Mouse (Mus musculus) CH12.LX (cell line): Measurements from ENCODE around the gene Scaf11.

Experiments
- CHD2 ChIP-seq: IDR thresholded peaks from 2 replicates; pipeline ENCODE4 v1.6.1; 2011; ENCODE audit warnings: low read length, improper control_type of control experiment
- CTCF ChIP-seq, 2 experiments: IDR thresholded peaks in 1 of 2; conservative IDR thresholded peaks in 1 of 2; 2 replicates each; pipeline ENCODE4 v1.5.1; 2011 to 2012; ENCODE audit warnings: low read depth in 2 of 2, low read length in 2 of 2, improper control_type of control experiment in 1 of 2, inconsistent platforms in 1 of 2, mild to moderate bottlenecking in 1 of 2, moderate library complexity in 1 of 2
- EP300 ChIP-seq: IDR thresholded peaks from 2 replicates; pipeline ENCODE4 v1.6.1; 2011; ENCODE audit warnings: low read length, improper control_type of control experiment
- MAX ChIP-seq: IDR thresholded peaks from 2 replicates; pipeline ENCODE4 v1.6.1; 2011; ENCODE audit warnings: low read length, improper control_type of control experiment
- MEF2A ChIP-seq: IDR thresholded peaks from 2 replicates; pipeline ENCODE4 v1.6.1; 2014; ENCODE audit warnings: low read depth, mild to moderate bottlenecking, inconsistent platforms, low read length, improper control_type of control experiment, borderline replicate concordance
- PAX5 ChIP-seq: IDR thresholded peaks from 2 replicates; pipeline ENCODE4 v1.6.1; 2012; ENCODE audit warnings: low read length, inconsistent platforms, mixed read lengths
- POLR2A ChIP-seq: IDR thresholded peaks from 2 replicates; pipeline ENCODE4 v1.6.1; 2011; ENCODE audit warnings: low read depth, mild to moderate bottlenecking, improper control_type of control experiment, low read length
- POLR2AphosphoS2 ChIP-seq: IDR thresholded peaks from 2 replicates; pipeline ENCODE4 v1.6.1; 2011; ENCODE audit warnings: low read depth, low read length, improper control_type of control experiment
- RCOR1 ChIP-seq: conservative IDR thresholded peaks from 2 replicates; pipeline ENCODE4 v1.6.1; 2012; ENCODE audit warnings: low read depth, mild to moderate bottlenecking, inconsistent platforms, low read length, improper control_type of control experiment
- TCF12 ChIP-seq: IDR thresholded peaks from 2 replicates; pipeline ENCODE4 v1.6.1; 2014; ENCODE audit warnings: low read depth, mild to moderate bottlenecking, inconsistent platforms, low read length, improper control_type of control experiment
- ZNF384 ChIP-seq: IDR thresholded peaks from 2 replicates; pipeline ENCODE4 v1.6.1; 2012; ENCODE audit warnings: low read depth, low read length, improper control_type of control experiment, inconsistent platforms

- TF ChIP-seq MAX (no peak), CTCF (conservative IDR thresholded peaks at IDR 0.05 in 1 of 2, IDR thresholded peaks at IDR 0.05 in 1 of 2; ENCODE audit: low read depth in 2 of 2, low read length in 2 of 2) (no peak), POLR2A (no peak), TCF12 (no peak), MEF2A (no peak), RCOR1 (no peak), ZNF384 (no peak), PAX5 (no peak), EP300 (no peak), CHD2 (no peak), POLR2AphosphoS2 (no peak)
Measured at GRCm38 (mm10) chr15:96392878-96393277, 67.8 kb downstream of the Scaf11 start.
